Mouse (Mus musculus) ES-E14 (cell line): ENCODE data around the gene Cnksr2. TPM values are rescaled to one million over a fixed set of nuclear protein-coding genes. Genes with fewer than 3 reads are reported as not detected.
A peak's percentile ranks its signal among the peaks of the same experiment; 100 is the strongest.

Experiments used
- DNase-seq: peaks from one replicate; pipeline ENCODE4 v3.0.0-alpha.2; 2013; ENCODE audit warnings: low read depth, low spot score
- H3K27ac ChIP-seq: 2 replicates; pipeline ENCODE4 v1.5.1; 2012; ENCODE audit warnings: low read depth, mild to moderate bottlenecking, low read length, moderate library complexity, mixed read lengths; ENCODE audit not compliant: poor library complexity, insufficient read depth, severe bottlenecking
- H3K36me3 ChIP-seq: 2 replicates; pipeline ENCODE4 v1.6.1; 2012; ENCODE audit warnings: mild to moderate bottlenecking, low read length, moderate library complexity, mixed read lengths; ENCODE audit not compliant: control insufficient read depth, poor library complexity, insufficient read depth, severe bottlenecking
- H3K4me1 ChIP-seq, 2 experiments: fragments of 150-350 bp in 1 of 2; sonication (generic) in 1 of 2; 2 replicates each; pipeline ENCODE4 v1.6.1; 2012; ENCODE audit warnings: low read length in 2 of 2, mild to moderate bottlenecking in 1 of 2, mixed read lengths in 1 of 2; ENCODE audit not compliant: control insufficient read depth in 2 of 2, insufficient read depth in 2 of 2, poor library complexity in 1 of 2
- H3K4me3 ChIP-seq, 2 experiments: fragments of 150-350 bp in 1 of 2; sonication (generic) in 1 of 2; 2 replicates each; pipeline ENCODE4 v1.5.1; 2012; ENCODE audit warnings: low read length in 2 of 2, low read depth in 1 of 2, mild to moderate bottlenecking in 1 of 2, mixed read lengths in 1 of 2; ENCODE audit not compliant: insufficient read depth in 1 of 2, poor library complexity in 1 of 2, severe bottlenecking in 1 of 2
- H3K9ac ChIP-seq: 2 replicates; pipeline ENCODE4 v1.6.1; 2012; ENCODE audit warnings: low read depth, mild to moderate bottlenecking, low read length, mixed read lengths; ENCODE audit not compliant: poor library complexity, insufficient read depth, severe bottlenecking
- H3K9me3 ChIP-seq: fragments of 150-350 bp; sonication (generic); 2 replicates; pipeline ENCODE4 v1.6.1; 2012; ENCODE audit warnings: low read depth, mild to moderate bottlenecking, low read length; ENCODE audit not compliant: control insufficient read depth, insufficient read depth
- CHD2 ChIP-seq: IDR thresholded peaks from 2 replicates; pipeline ENCODE4 v1.6.1; 2014; ENCODE audit warnings: mild to moderate bottlenecking, low read depth, low read length, inconsistent platforms
- HCFC1 ChIP-seq: IDR thresholded peaks from 2 replicates; pipeline ENCODE4 v1.6.1; 2012; ENCODE audit warnings: low read length, inconsistent platforms, borderline replicate concordance; ENCODE audit not compliant: insufficient read depth
- MAFK ChIP-seq: IDR thresholded peaks from 2 replicates; pipeline ENCODE4 v1.6.1; 2014; ENCODE audit warnings: mild to moderate bottlenecking, low read depth, low read length, inconsistent platforms; ENCODE audit not compliant: insufficient read depth
- ZC3H11A ChIP-seq: IDR thresholded peaks from 2 replicates; pipeline ENCODE4 v1.6.1; 2012; ENCODE audit warnings: low read depth, mild to moderate bottlenecking, inconsistent platforms, low read length, borderline replicate concordance
- ZNF384 ChIP-seq: IDR thresholded peaks from 2 replicates; pipeline ENCODE4 v1.6.1; 2012; ENCODE audit warnings: low read depth, low read length, inconsistent platforms
- in situ Hi-C, 2 experiments: fragments of 600-800 bp; cut with MboI; formaldehyde crosslinking; loops; one replicate each; pipeline ENCODE4 v1.15.1; 2025; ENCODE audit warnings: low sequenced_read_pairs in 2 of 2, inconsistent platforms in 1 of 2; ENCODE audit not compliant: unreplicated experiment in 2 of 2
- total RNA-seq: library from RNA; depleted of rRNA; stranded (reverse); fragments of 300-350 nt; gene quantifications from 2 replicates; pipeline ENCODE4 v1.2.3, GENCODE M21; 2012

Cnksr2 gene
- total RNA-seq, 1 experiment: 0.62 TPM

- in situ Hi-C loops: no loop called here
- Histone ChIP-seq H3K4me1 (no peaks in the 10 kb centered on the region), H3K4me3 (no peak overlapping the region), H3K36me3 (no peaks in the 10 kb centered on the region), H3K9me3 (no peaks in the 10 kb centered on the region), H3K9ac (no peak overlapping the region), H3K27ac (no peak overlapping the region)
- no peak for DNase-seq
- no peak for TF ChIP-seq HCFC1
- no peak for TF ChIP-seq CHD2
- no peak for TF ChIP-seq MAFK
- no peak for TF ChIP-seq ZNF384
- TF ChIP-seq ZC3H11A: no peak
Measured at GRCm38 (mm10) chrX:157829983-157830382, 213.1 kb downstream of the Cnksr2 start.

- Histone ChIP-seq H3K27ac (no peak overlapping the region), H3K4me3 (peak overlapping the region; percentile 33 to 51), H3K9me3 (no peaks in the 10 kb centered on the region)
Measured at GRCm38 (mm10) chrX:157818921-157819260, 224.2 kb downstream of the Cnksr2 start.

GRCm38 (mm10) chrX:157818207-157818920 is 224.7 kb downstream of the Cnksr2 start, which contains the start of gene Klhl34:
Gene Klhl34, plus strand, starts transcription at chrX:157818435.
- TF ChIP-seq MAFK: peak; percentile 95
- no peak for TF ChIP-seq ZC3H11A
- no peaks in the 10 kb centered on the region for H3K36me3 ChIP-seq
- in situ Hi-C loops: no loop called here
- peak within 1 kb of the TSS; percentile 58 for H3K9ac ChIP-seq
- 0 out of 2 replicates have a peak within 1 kb of the TSS, but pooled peaks have one; percentile 8 for H3K27ac ChIP-seq
- peaks cover 9 to 14% of the 10 kb centered on the region in 2 experiments for H3K4me1 ChIP-seq
- H3K9me3 ChIP-seq: no peaks in the 10 kb centered on the region
- H3K4me3 ChIP-seq: peak within 1 kb of the TSS; percentile 51 to 55
- no peak for DNase-seq

More at GRCm38 (mm10) chrX:157818921-157819260, 224.2 kb downstream of the Cnksr2 start:
- no peak for TF ChIP-seq HCFC1
- no peak for TF ChIP-seq ZC3H11A
- no peak for TF ChIP-seq CHD2
- TF ChIP-seq ZNF384: no peak
- no peak for TF ChIP-seq MAFK
- Histone ChIP-seq H3K4me1 (peaks cover 9 to 14% of the 10 kb centered on the region in 2 experiments), H3K9ac (peak overlapping the region; percentile 58; the same call in 1 of the 2 replicates), H3K36me3 (no peaks in the 10 kb centered on the region)
- in situ Hi-C loops: no loop called here
- no peak for DNase-seq

GRCm38 (mm10) chrX:157817571-157818206 is 225.4 kb downstream of the Cnksr2 start:
- H3K9ac ChIP-seq: peak overlapping the region; percentile 47; the same call in 1 of the 2 replicates
- H3K27ac ChIP-seq: 0 out of 2 replicates have a peak overlapping the region, but pooled peaks have one; percentile 8
- in situ Hi-C loops: no loop called here
- no peaks in the 10 kb centered on the region for H3K9me3 ChIP-seq
- DNase-seq: peak; percentile 53
- H3K36me3 ChIP-seq: no peaks in the 10 kb centered on the region
- no peak for TF ChIP-seq HCFC1
- no peak for TF ChIP-seq ZNF384
- TF ChIP-seq ZC3H11A: no peak
- TF ChIP-seq MAFK: no peak
- TF ChIP-seq CHD2: no peak
- peaks cover 9 to 14% of the 10 kb centered on the region in 2 experiments for H3K4me1 ChIP-seq
- peak overlapping the region; percentile 39 to 55 for H3K4me3 ChIP-seq

GRCm38 (mm10) chrX:157809721-157810120 is 233.4 kb downstream of the Cnksr2 start:
- Histone ChIP-seq H3K27ac (no peak overlapping the region), H3K9me3 (no peaks in the 10 kb centered on the region), H3K9ac (no peak overlapping the region), H3K4me1 (no peaks in the 10 kb centered on the region), H3K4me3 (no peak overlapping the region), H3K36me3 (no peaks in the 10 kb centered on the region)
- DNase-seq: no peak
- in situ Hi-C loops: no loop called here
- TF ChIP-seq ZNF384 (no peak), CHD2 (no peak), ZC3H11A (no peak), HCFC1 (no peak), MAFK (no peak)
